Mouse (Mus musculus) telencephalon, adult 2 months (tissue): ENCODE data around the gene Polr2b.

ENCODE experiments used
- DNase-seq: peaks from one replicate; pipeline ENCODE4 v3.0.0-alpha.2; 2011; ENCODE audit warnings: low read depth, low spot score

The Polr2b gene

DNA sequence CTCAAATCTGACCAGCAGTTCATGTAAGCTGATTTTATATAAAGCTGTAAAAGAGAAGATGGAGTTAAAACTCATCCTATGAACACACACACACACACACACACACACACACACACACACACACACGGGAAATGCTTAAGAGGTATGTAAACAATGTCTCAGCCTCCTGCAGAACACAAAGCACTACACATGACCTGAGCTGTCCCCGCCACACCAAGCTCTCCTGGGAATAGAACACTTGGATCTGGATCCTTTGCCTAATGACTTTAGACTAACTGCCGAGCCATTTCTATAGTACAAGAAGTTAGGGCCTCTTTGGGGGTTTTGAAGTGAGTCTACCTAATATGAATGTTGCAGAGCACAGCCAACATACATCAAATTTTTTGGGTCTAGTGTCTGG is 52.2 kb downstream of the Polr2b start:
- DNase-seq, result no peak

DNA sequence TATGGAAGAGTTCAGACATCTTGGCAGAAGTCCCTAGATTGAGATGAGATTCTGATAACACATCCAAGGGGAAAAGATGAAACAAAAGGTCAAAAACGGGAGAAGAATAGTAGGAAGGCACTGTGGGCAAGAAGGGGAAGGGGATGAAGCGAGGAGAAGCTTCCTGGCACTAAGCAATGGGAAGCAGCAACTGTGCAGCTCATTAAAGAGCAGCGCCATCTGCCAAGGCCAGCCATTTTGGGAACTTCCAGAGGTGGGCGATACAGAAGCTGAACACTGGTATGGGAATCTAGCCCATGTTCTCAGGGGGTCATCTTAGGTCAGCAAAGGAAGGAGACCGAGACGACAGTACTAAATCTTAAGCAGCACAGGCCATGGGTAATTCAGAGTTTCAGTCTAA is 53.7 kb downstream of the Polr2b start:
- no peak for DNase-seq

DNA sequence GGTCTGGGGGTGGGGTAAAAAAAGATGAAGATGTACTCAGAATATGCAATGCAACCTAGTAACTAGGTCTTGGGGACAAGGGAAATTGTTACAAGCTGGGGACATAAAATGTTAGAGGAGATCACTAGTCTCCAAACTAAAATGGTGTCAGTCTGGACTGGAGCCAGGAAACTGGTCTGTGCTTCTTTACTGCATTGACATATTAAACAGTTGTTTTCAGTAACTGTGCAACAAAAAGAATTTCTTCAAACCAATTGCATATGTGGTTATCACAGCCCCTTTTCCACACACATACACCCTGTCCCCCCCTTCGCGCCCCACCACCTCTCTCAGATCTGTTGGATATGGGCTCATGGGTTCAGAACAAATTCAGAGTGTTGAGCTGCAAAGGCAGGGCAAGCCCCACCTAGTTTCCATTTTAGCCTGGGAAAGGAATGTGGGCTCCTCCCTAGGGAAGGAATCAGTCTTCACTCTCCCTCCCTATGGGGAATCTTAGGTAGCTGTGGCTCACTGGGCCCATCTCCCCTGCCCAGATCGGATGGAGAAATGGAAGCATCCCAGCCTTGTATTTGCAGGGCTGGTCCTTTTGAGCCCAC is 54.6 kb downstream of the Polr2b start:
- DNase-seq, result no peak

DNA sequence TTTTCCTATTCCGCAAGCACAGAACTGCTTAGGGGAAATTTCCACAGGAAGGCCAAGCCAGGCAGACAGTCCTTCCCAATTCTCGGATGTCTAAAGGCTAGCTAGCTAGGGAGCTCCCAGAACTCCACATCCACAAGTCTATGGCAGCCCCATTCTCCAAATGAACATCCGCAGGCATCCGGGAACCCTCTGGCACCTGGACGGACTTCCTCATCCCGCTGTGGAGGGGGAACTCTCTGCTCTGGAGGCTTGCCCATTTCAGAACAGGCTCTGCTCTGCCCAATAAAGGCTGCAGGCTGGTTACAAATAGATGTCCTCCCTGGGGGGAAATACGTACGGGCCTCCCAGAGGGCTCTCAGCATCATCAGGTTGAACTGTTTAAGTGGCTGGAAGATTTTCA is 56.4 kb downstream of the Polr2b start:
- DNase-seq, result no peak

DNA sequence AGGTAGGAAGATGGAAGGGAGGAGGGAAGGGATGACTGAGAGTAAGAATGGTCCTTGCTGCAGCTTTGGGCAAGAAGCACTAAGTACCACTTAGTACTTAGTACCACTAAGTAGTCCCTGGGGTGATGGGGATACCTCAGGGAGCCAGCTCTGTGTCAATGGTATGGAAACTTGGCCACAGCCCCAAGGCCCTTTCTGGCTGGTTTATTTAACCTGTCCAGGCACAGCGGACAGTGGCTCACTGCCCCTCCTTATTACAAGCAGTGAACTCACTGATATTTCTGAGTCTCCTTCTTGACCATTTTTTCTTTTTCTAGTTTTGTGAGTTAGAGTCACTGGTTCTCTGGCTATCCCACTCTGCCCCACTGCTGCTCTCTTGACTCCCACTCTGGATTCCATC is 57.2 kb downstream of the Polr2b start:
- DNase-seq, result no peak

DNA sequence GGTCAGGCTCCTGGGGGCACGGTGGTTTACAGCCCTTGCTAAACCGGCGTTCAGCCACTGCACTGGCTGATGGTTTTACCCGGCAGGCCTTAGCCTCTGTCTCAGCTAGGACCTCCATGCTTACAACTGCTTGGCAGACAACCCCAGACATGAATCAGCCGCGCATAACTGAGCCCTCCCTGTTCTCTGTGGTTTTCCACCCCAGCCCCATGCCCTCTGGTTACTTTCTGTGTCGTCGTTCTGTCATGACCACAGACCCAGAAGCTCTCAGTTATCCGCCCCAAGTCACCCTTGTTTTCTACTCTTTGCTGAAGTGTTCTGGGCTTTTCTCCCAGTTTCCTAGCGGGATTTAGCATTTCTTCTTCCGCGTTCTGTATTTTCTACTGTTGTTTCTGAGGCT is 57.7 kb downstream of the Polr2b start:
- DNase-seq, result no peak

DNA sequence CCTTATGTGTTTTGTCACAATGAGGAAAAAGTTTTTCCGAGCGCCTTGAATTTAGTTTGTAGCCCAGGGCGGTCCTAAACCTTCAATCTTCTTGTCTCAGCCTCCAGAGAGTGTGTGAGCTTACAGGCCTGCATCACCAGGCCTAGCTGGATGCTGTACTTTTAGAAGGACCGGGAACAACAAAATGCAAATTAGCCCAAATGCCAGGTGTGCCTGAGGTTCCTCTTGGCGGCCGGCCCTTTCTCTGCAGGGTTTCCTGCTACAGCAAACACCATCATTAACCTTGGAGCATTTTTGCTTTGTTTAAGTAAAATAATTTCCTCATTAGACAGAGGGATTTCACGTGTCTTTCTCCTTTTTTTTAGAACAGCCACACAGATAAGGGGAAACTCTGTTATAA is 58.2 kb downstream of the Polr2b start:
- no peak for DNase-seq

DNA sequence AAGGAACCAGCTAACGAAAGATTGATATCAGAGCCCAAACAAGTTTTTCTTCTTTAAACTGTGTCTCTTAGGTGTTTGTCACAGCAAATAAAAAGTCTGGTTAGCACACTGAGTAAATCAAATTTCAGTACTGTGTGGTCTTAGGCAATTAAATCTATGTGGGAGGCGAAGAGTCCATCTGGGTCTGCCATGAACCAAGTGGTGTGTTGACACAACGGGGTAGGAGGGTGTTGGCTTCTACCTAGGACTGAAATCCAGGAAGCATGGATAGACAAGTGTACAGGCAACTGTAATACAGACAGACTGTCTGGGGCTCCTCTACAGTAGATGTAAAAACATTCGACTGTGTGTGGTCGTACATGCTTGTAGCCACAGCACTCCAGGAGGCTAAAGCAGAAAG is 59.4 kb downstream of the Polr2b start:
- no peak for DNase-seq

DNA sequence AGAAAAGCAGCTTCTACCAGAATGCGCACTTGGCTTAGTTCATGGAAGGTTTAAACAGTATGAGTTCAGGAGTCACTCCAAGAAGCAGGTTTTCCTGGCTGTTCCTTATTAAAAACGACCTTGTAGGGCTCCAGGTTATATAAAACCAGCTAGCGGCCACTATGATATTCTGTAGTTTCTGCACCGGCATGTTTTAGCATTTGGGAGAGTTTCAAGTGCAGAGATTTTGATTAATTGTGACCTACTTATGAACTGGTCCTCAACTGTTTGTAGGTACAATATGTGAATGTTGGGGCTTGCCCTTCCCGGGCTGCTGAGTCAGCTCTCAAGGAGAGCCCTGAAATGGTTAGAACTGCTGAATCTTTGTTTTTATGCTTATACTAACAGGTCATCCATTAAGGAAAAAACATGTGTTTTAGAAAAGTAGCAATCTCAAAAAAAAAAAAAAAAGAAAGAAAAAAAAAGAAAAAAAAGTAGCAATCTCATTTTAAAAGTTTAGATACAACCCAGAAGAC is 60.5 kb downstream of the Polr2b start:
- no peak for DNase-seq

DNA sequence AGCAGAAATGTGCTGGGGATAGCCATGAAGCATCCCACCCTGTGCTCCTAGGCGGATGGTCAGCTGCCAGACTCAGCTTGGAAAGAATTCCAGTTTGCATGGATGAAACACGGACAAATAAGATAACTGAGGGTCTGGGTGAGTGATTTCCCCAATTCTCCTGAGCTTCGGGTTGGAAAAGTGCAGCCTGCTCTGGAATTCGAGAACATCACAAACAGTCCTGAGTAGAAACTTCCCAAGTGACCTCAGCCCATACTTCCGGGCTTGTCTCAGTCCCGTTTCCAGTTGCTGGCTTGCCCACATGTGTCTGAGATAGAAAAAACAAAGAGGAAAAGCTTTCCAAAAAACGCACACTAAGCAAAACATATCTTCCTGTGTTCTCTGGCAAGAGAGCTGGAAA is 62.3 kb downstream of the Polr2b start:
- no peak for DNase-seq

DNA sequence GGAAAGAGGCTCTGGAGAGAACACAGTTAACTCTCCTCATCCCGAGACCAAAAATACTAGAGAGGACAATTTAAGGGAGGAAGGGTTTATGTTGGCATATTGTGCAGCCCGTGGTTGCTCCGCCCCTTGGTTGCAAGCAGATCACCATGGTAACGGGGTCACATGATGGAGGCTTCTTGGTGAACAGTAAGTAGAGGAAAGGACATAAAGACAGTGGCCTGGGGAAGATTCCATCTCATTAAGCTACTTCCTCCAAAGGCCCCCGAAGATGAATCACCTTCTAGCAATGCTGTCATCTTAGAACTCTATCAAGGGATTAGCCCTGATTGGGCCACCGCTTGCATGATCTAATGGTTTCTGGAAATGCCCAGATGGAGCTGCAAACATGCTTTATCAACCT is 62.8 kb downstream of the Polr2b start:
- no peak for DNase-seq

DNA sequence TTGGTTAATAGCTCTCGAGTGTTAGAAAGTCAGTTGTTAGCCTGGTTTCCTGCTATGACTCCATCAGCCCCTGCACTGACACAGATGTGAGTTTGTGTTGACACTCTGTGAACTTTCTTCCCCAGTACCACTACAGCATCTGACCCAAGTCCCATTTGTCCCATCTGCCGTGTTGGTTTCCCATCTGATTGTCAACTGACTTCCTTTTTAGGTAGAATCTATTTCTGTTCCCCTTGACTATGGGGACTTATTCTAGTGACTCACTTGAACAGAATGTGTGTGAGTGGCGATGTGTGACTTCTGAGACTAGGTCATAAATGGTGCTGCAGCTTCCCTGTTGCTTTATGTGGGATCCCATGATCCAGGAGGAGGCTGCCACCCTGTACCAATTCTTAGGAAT is 65.0 kb downstream of the Polr2b start:
- no peak for DNase-seq

DNA sequence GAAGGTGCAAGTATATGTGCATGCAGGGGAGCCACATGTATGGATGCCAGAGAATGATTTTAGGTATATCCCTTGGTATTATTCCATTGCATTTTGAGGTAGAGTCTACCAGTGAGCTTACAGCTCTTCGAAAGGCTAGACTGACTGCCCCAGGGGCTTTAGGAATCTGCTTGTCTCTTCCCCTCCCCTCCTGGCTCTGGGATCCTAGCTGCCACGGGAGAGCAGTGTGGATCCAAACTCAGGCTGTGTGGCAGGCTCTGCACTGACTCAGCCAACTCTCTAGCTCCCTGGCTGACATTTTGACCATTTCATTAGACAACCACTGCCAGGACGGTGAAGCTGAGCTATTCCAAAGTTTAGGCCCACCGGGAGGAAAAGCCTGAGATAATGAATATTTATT is 65.6 kb downstream of the Polr2b start:
- no peak for DNase-seq

DNA sequence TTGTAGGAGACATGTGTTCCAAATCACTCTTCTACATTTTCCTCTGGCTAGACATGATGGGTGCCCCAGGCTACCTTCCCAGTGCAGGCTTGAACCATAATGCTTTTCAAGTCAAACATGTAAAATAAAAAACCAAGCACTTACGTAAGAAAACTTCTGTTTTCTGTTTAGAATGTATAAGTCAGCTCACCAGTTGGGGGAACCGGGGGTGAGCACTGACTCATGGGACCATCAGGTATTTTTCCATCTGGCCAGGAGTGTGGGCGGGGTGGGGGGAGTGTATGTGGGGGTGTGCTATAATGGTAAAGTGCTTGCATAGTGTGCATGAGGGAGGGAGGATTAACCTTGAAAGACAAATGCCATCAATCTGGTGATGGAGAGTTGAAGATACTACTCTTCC is 68.1 kb downstream of the Polr2b start:
- DNase-seq, result no peak

DNA sequence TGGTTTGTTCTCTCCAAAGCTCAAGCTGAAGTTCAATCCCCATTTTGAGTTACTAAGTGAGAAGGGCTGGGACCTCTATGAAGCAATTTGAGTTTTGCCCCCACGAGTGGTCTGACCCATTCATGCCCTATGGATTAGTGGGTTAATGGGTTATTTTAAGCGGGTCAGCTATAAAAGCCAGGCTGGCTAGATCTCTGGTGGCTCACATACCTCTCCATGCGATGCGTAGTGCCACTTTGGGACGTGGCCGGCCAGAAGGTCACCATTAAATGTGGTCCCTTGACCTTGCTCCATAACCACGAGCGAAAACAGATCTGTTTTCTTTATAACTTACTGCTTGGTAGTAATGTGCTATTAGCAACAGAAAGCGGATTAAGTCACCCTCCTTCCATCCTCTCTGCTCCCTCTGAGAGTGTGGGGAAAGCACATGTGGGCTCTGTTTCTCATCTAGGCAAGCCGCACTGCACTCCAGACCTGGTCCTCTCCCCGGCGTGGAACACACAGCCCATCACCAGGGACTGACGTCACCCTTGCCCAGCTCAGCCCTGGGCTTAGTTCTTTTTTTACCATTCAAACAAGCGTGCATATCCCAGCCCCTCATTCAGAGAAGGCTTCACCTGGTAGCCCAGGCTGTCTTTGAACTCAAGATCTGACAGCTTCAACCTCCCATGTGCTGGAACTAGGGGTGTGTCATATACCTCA is 69.6 kb downstream of the Polr2b start:
- DNase-seq, result no peak

DNA sequence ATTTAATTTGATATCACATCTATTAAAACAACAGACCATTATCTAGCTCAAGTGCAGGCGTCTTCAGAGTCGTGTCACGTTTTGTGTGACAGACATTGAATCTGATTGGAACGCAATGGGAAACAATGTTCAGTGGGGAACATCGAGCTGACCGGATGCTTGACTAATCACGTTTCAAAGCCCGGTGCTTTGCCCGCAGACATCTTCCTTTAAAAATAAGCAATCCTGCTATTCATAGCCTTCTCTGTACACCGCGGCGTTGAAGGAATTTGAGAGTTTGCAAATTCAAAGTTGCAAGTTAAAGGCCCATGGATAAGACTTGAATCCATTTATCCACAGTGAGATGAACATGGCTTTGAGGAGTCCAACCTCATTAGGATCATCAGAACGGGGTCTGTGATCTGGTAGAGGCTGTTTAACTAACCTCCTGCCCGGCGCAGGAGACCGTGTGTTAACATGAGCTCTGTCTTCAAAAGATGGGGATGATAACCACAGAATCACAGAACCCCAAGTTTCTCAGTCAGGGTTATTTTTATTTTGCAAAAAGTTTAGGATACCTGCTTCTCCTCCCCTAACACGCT is 70.5 kb downstream of the Polr2b start:
- DNase-seq, result no peak

DNA sequence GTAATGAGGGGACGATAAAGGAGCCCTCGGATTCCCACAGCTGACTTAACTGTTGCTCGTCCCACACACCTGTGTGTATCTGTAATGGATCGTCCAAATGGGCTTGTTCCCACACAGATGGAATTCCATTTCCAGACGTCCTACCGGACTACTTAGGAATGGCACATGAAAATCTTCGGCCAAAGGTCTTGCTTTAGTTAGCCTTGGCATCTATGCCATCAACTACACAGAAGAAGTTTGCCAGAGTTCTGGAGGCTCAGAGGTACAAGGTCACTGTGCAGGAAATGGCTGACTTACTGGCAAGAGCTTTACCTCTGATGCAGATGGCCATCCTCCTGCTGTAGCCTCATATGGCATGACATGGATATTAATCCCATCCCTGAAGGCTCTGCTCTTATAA is 71.3 kb downstream of the Polr2b start:
- DNase-seq, result no peak

DNA sequence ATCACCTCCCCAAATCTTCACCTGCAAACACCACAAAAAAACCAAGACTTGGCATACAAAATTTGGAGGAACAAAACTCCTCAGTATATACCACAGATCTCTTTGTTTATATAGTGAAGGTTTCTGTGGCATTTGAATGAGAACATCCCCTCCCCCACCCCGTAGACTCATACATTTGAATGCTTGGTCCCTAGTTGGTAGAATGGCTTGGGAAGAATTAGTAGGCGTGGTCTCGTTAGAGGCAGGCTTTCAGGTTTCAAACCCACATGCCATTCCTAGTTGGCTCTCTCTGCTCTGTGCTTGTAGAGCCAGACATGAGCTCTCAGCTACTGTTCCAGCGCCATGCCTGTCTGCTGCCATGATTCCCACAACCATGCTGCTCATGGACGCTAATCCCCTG is 71.7 kb downstream of the Polr2b start:
- DNase-seq, result no peak

DNA sequence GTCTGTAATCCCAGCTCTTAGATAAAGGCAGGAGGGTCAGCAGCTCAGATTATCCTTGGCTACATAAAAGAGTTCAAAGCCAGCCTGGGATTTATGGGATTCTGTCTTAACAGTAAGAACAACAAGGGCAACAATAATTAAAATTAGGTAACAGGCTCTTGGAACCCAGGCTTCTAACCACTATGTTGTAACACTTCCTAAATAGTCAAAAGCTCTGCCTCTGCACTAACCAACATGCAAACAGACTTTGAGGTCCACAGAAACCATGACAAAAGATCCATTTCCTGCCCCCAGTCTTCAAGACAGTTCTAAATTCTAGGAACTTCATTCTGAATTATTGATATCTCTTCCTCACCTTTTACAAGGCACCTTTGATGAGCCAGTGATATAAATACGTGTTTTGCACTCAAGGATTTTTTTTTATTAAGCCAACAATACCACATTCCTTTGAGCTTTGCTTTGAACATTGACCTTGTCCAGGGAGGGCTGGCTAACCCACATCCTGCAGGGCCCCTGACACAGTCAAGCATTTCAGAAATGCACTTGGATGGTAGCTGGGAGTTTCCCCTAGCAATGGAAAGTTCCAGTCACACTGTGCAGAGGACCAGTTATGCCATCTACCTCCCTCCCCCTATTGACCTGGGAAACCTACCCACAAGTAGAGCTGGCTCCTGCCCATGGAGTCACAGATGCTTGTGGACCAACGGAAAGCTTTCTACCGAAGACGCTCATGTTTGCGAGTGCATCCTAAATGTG is 74.0 kb downstream of the Polr2b start:
- DNase-seq, result no peak

DNA sequence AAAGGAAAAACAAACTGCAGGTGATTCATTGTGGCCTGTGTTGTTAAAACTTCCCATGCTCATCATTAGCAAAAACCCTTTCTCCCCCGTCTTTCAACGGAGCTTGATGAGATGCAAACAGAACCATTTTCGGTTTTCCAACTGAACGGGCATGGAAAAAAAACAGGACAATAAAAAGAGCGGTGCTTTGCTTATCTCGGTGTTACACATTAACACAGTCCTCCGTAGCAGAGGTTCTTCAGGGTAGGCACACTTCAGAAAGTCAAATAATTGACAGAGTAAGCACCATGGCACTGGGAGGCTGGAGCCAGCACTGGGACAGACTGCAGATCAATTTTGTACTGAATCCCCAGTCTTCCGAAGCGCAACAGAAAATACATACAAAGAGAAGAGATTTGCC is 74.8 kb downstream of the Polr2b start:
- no peak for DNase-seq

DNA sequence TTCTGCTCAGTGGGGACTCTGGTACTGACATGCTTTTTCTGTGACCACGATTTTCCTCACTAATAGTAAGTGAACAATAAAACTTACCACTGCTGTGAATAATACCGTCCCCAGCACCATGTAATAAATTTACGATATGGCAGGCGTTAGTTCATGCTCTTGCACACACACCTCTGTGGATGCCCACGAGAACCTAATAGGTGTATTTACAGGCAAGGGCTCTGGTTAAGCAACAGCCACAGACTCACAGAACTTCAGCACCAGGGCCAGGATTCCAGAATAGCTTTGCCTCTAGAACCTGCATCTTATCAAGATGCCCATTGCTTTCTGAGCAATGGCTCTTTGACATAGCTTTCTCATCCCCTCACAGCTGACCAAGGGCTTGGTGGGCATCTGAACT is 75.3 kb downstream of the Polr2b start:
- no peak for DNase-seq

DNA sequence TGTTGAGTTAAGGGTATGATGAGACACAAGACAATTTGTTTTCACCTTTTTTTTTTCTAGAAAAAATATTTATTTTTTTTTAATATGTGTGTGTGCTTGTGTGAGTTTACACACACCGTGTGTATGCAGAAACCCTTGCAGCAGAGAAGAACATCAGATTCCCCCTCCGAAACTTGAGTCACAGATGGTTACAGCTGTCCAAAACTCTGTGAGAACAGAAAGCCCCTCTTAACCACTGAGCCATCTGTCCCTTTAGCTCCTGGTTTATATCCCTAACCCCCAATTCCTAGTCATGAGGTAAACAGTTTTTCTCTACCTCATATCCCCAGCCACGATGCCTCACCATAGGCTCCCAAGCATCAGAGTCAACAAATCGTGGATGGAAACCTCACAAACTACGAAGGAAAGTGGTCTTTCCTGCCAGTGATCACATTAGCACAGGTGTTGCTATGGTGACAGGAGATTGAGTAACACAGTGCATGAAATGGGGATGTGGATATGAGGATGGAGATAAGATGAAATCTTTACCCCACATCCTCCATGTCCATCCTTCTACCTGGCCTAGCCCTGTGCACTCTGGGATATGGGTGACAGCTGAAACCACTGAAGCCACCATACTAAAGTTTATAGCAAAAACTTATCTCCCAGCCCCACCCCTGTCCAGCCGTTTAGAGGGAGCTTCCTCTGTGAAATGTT is 76.1 kb downstream of the Polr2b start:
- no peak for DNase-seq
